Mouse (Mus musculus): ENCODE measurements around the gene Slc38a7.
"Not testable (repeated sequence)": the region's sequence is repeated elsewhere in the genome, so short reads cannot be mapped to it uniquely, and the experiment has no call there.

Slc38a7 gene

DNA sequence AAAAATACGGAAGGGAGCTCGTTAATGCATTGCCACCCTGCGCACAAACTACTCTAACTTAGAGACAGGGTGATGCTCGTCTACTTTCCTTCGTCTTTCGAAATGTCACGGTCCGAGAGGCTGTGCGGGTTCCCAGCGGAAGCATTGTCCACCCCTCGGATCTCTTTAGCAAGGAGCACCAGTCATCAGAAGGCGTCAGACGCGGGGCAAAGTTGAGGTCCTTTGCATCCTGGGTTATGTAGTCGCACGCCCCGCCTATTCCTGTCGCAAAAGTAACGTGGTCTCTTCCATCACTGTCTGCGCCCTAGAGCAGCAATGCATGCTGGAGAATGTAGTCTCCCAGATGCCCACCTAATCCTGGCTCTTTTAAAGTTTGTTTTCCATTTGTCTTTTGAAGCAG lies 45.5 kb downstream of the Slc38a7 start:
- DNase-seq (ENCODE audit: low spot score) = peak; percentile 90

- DNase-seq (ENCODE audit: low spot score) = peak; percentile 93
These were observed 46.0 kb downstream of the Slc38a7 start, which contains the start of gene Cnot1 for GRCm38 (mm10) chr8:95807331-95807843. TSS of gene Cnot1 (minus strand) at chr8:95807464.

DNA sequence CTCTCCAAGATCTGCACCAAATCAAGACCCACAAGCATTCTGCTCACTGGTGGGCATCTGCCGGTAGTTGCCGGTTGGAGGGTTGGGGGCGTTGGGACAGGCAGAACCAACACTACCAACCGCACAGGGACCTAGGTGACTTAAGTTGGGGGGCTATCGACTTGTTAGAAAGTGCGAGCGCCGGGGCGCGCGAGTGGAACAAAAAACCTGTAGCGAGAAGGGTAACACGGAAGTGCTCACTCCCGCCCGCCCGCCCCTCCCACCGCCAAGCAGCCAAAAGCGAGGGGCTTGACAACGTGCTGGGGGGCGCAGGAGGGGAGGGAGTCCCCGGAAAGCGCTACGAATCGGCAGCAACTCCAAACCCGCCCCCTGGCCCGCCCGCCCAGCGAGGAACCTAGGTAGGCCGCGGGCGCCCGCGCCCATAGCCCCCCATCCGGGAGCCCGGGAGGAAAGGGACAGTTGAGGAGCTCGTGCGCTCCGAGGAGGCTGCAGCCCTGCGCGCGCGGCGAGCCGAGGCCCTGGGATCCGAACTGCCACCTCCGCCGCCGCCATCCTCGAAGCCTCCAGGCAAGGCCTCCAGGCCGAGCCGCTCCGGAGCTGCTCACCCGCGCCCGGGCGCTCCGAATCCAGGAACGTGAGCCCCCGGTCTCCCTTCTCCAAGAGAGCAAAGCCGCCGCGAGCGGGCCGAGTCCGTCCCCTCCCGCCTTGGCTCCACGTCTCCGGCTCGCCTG lies 46.7 kb downstream of the Slc38a7 start:
- peak; percentile 77 for DNase-seq (ENCODE audit: low spot score)

- no peak for DNase-seq (ENCODE audit: low spot score)
These were observed 47.9 kb downstream of the Slc38a7 start for GRCm38 (mm10) chr8:95805482-95805881.

GRCm38 (mm10) chr8:95802231-95802630 lies 51.1 kb downstream of the Slc38a7 start:
- no peak for DNase-seq (ENCODE audit: low spot score)

- no peak for DNase-seq (ENCODE audit: low spot score)
These were observed 51.8 kb downstream of the Slc38a7 start for GRCm38 (mm10) chr8:95801476-95802064.

- no peak for DNase-seq (ENCODE audit: low spot score)
These were observed 53.0 kb downstream of the Slc38a7 start for GRCm38 (mm10) chr8:95800353-95800752.

DNA sequence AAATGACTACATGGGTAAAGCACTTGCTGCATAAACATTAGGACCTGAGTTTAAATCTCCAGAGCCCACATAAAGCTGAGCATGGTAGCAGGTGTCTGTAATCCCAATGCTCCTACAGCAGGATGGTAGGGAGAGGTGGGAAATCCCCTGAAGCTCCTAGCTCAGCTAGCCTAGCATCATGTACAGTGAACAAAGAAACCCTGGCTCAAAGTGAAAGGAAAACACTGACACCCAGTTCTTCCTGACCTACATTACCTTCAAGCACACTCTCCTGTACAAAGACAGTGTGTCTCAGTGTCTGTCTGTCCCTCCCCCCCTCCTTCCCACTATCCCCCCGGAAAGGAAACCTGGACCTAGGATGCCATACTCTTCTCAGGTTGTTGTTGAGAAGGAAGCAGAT lies 53.4 kb downstream of the Slc38a7 start:
- no peak for DNase-seq (ENCODE audit: low spot score)

GRCm38 (mm10) chr8:95799117-95799516 lies 54.2 kb downstream of the Slc38a7 start:
- no peak for DNase-seq (ENCODE audit: low spot score)

- not testable (repeated sequence) for DNase-seq (ENCODE audit: low spot score)
These were observed 57.8 kb downstream of the Slc38a7 start for GRCm38 (mm10) chr8:95795333-95796061.

Measured in testis, postnatal 10 days (tissue).